Mouse (Mus musculus) thymus, adult 18-20 months (tissue): ENCODE measurements around the gene Cdk11b.
"Not testable (repeated sequence)": the region's sequence is repeated elsewhere in the genome, so short reads cannot be mapped to it uniquely, and the experiment has no call there.

Source experiments
- DNase-seq, 2 experiments: peaks; one replicate each; pipeline ENCODE4 v3.0.0; 2022; ENCODE audit warnings: mixed read lengths in 2 of 2

Cdk11b gene

GRCm38 (mm10) chr4:155668689-155669597 lies 44.3 kb downstream of the Cdk11b start, which contains the start of gene Mib2:
Gene Mib2 (minus strand): TSS chr4:155669198.
- DNase-seq = peak; percentile 93 to 94

- DNase-seq = no peak
Observed at GRCm38 (mm10) chr4:155669598-155670075, 45.0 kb downstream of the Cdk11b start.

- not testable (repeated sequence) for DNase-seq
Observed at GRCm38 (mm10) chr4:155670236-155670635, 45.6 kb downstream of the Cdk11b start.

- no peak for DNase-seq
Observed at GRCm38 (mm10) chr4:155672082-155672481, 47.4 kb downstream of the Cdk11b start.

- DNase-seq = no peak
Observed at GRCm38 (mm10) chr4:155675991-155676390, 51.3 kb downstream of the Cdk11b start.

GRCm38 (mm10) chr4:155683670-155684277 lies 59.1 kb downstream of the Cdk11b start:
- not testable (repeated sequence) for DNase-seq

- not testable (repeated sequence) for DNase-seq
Observed at GRCm38 (mm10) chr4:155687764-155688163, 63.1 kb downstream of the Cdk11b start.

- no peak for DNase-seq
Observed at GRCm38 (mm10) chr4:155690571-155691375, 66.1 kb downstream of the Cdk11b start.

- no peak for DNase-seq
Observed at GRCm38 (mm10) chr4:155692421-155692820, 67.8 kb downstream of the Cdk11b start.

GRCm38 (mm10) chr4:155694111-155694481 lies 69.4 kb downstream of the Cdk11b start, which contains the start of gene Fndc10:
Gene Fndc10 (plus strand): TSS chr4:155694342.
- peak; percentile 44 to 47 for DNase-seq

- peak; percentile 66 to 71 for DNase-seq
Observed at GRCm38 (mm10) chr4:155694482-155695401, 70.1 kb downstream of the Cdk11b start.

- DNase-seq = no peak
Observed at GRCm38 (mm10) chr4:155695531-155696062, 70.9 kb downstream of the Cdk11b start.

GRCm38 (mm10) chr4:155696261-155697255 lies 71.9 kb downstream of the Cdk11b start:
- no peak for DNase-seq
